Mouse (Mus musculus): Measurements from ENCODE around the gene Chst15.

- no peak for TF ChIP-seq CTCF (conservative IDR thresholded peaks at IDR 0.05; ENCODE audit: insufficient read depth, insufficient read length, low read depth, low read length)
- no peak for TF ChIP-seq POLR2A (IDR thresholded peaks at IDR 0.05; ENCODE audit: low read depth, low read length)
Measured at GRCm38 (mm10) chr7:132187456-132187855, 129.6 kb downstream of the Chst15 start.

All from kidney, adult 2 months (tissue).